Mouse (Mus musculus): ENCODE measurements around the gene Ganab.
"Not testable (repeated sequence)": the region's sequence is repeated elsewhere in the genome, so short reads cannot be mapped to it uniquely, and the experiment has no call there.

Gene Ganab

DNA sequence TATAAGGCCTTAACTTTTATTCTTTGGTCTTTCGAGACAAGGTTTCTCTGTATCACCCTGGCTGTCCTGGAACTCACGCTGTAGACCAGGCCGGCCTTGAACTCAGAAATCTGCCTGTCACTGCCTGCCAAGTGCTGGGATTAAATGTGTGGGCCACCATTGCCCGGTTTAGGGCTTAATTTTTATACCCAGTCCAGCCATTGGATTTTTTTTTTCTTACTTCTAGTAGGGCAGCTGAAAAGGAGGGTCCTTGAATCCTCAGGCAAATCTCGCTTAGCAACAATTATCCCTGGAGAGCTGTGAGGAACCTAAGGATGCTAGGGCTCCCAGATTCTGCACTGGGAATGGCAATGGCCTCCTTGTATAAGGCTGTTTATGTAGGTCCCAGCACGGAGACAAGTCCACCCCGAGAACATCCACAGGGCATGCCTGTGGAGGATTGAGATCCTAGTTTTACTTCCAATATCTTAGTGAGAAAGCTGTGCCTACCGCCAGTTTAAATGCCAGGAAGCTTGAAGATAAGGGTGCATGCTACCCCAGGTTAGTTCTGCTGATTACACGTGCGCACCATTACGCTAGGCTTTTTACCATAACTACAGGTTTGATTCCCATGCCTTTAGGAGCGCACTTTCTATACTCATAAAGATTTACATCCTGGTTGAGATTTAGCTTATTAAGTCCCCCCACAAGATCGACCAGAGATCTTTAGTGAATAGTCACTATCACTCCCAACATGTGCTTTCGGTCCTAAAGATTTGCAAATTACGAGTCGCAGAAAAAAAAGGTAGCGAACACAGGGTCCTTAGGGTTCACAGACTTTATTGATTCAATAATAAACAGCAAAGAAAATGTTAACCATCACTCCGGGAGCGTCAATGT, 10.0 kb upstream of the Ganab start:
- in situ Hi-C loops (cut with MboI; ENCODE audit: low sequenced_read_pairs) = no loop called here

DNA sequence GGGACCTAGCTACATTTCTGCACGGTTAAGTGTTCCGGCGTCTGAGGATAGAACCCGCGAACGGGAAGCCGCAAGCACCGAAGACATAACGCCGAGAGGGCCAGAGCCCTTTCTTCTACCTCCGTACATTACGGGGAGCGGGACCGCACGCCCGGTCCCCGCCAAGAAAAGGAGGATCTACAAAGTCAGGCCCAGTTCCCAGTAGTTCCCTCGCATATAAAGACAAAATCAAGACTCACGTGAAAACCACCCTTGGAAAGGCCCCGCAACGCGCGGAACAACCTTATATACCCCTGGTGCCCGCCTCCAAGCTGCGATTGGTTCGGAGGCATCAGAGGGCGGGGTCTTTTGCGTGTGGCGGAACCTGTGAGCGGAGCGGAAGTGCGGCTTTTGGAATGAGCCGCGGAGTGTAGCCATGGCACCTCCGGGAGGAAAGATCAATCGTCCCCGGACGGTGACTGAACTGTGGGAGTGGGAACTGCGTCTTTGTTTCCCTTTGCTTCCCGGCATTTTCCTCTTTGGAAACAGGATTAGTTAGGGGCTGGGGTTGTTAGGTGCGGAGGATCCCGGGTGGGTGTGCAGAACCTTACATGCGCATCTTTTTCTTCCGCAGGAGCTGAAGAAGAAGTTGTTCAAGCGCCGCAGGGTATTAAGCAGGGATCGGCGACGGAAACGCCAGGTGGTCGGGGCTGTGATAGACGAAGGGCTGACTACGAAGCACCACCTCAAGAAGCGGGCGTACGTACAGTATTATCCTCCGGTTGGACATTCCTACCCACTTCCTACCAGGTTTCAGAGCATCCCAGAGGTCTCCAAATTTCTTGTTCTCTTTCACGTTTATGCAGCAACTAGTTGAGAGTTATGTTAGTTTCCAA, 9.1 kb upstream of the Ganab start, which contains the start of the genes 1810009A15Rik and Gm49416:
1810009A15Rik (plus strand) TSS at position 343 of the 875 bp plus-strand sequence.
Gm49416 (plus strand) TSS at position 416 of the 875 bp plus-strand sequence.
- in situ Hi-C loops (cut with MboI; ENCODE audit: low sequenced_read_pairs) = no loop called here

DNA sequence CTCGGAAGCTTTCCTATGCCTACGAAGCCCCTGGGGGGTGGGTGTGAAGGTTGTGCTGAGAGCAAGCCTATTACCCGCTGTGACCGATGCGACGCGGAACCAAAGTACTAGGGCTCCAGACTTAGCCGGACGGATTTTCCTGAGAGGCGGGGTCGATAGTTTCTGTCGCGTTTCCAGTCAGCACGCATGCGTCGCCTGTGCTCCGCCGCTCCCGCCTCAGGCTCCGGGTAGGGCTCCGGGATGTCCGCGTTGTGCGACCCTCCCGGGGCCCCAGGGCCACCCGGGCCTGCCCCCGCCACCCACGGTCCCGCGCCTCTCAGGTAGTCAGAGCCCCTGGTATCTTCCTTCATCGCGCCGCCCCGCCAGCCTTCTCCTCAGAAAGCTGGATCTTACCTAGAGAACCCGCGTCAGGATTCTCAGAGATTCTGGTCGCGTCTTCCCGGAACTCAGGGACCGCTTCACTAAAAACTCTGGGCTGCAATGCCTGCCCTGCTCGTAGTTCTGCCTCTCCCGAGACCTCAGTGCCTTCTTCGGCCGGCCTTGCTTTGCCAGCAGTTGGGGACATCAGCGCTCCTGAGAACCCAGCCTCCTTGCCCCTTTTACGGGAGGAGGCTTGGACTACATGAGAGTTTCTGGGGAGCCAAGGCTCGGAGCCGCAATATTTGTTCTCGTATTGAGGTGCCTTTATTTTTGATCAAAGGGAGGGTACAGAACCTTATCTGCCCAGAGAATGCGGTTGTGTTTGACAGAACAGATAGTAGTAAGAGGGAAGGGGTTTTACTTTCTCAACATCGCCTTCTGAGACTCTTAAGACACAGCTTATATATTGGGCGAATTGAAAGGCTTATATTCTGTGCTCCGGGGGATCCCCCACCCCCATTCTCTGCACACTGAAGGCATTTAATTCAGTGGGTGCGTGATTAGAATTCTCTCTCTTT, 4.8 kb upstream of the Ganab start, which contains the start of gene Ints5:
Ints5 (plus strand) TSS at position 177 of the 938 bp plus-strand sequence.
- in situ Hi-C loops (cut with MboI; ENCODE audit: low sequenced_read_pairs) = no loop called here

DNA sequence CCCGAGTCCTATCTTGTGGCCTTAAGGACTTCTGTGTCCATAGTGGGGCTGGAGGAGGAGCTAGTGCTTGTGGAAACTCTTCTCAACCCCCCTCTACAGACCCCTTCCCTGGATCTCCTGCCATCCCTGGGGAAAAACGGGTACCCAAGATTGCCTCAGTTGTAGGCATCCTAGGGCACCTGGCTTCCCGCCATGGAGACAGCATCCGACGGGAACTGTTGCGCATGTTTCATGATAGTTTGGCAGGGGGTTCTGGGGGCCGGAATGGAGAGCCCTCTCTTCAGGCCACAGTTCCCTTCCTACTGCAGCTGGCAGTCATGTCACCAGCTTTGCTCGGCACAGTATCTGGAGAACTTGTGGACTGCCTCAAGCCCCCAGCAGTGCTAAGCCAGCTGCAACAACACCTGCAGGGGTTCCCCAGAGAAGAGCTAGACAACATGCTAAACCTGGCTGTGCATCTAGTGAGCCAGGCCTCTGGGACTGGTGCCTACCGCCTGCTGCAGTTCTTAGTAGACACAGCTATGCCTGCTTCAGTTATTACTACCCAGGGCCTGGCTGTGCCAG, 2.4 kb upstream of the Ganab start:
- in situ Hi-C loops (cut with MboI; ENCODE audit: low sequenced_read_pairs) = no loop called here

DNA sequence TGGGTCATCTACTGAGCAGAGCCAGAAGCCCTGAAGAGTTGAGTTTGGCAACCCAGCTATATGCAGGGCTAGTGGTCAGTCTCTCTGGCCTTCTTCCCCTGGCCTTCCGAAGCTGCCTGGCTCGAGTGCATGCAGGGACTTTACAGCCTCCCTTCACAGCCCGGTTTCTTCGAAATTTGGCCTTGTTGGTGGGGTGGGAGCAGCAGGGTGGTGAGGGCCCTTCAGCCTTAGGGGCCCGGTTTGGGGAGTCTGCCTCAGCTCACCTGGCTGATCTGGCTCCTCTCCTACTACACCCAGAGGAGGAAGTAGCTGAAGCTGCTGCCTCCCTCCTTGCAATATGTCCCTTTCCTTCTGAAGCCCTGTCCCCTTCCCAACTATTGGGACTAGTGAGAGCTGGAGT, 1.6 kb upstream of the Ganab start:
- in situ Hi-C loops (cut with MboI; ENCODE audit: low sequenced_read_pairs) = not testable (repeated sequence)

DNA sequence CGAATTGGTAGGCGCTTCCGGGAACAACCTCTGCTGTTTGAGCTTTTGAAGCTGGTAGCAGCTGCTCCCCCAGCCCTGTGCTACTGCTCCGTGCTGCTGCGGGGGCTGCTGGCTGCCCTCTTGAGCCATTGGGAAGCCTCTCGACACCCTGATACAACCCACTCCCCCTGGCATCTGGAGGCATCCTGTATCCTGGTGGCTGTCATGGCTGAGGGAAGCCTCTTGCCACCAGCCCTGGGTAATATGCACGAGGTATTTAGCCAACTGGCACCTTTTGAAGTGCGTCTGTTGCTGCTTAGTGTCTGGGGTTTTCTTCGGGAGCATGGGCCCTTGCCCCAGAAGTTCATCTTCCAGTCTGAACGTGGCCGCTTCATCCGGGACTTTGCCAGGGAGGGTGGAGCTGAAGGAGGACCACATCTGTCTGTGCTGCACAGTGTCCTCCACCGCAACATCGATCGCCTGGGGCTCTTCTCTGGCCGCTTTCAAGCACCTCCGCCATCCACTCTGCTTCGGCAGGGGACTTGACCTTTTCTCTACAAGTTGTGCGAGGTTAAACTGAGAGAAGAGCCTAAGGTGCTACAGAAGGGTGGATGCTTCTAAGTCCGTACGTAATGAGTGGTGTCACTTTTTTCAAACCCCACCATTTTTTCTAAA, 533 bp upstream of the Ganab start:
- in situ Hi-C loops (cut with MboI; ENCODE audit: low sequenced_read_pairs) = not testable (repeated sequence)

DNA sequence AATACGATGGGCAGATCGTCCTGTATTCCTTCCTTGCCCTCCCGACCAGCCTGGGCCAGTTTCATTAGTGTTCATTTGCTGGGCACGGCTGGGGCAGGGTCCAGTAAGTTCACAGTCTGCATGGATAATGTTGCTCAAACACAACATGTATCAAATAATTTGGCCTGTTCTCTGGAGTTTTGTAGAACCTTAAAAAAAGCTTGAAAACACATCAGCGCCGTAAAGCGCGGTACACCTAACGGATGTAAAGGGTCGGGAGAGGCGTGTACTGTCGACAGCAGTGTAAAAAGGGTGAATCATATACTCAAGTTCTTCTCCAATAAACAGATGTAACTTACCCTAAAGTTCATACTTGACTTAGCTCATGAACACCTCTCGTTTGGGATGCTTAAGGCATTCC, 705 bp downstream of the Ganab start:
- in situ Hi-C loops (cut with MboI; ENCODE audit: low sequenced_read_pairs) = no loop called here

DNA sequence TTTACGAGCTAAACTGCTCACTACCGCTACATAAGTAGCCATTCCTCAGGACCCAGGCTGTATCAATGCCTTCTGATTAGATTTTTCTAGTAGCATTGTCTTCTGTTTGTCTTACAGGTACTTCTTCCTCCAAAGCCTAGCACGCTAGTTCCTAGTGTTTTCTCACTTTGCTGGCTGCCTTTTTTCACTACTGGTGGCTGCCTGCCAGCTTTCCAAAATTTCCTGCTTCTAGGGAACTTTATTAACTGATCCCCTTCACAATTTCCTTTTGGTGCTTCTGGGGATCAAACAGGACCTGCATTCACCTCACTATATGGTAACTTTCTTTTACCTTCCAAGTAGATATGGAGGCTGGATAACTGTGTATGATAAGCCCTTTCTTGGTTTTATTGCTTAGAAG, 1.2 kb downstream of the Ganab start:
- in situ Hi-C loops (cut with MboI; ENCODE audit: low sequenced_read_pairs) = no loop called here

DNA sequence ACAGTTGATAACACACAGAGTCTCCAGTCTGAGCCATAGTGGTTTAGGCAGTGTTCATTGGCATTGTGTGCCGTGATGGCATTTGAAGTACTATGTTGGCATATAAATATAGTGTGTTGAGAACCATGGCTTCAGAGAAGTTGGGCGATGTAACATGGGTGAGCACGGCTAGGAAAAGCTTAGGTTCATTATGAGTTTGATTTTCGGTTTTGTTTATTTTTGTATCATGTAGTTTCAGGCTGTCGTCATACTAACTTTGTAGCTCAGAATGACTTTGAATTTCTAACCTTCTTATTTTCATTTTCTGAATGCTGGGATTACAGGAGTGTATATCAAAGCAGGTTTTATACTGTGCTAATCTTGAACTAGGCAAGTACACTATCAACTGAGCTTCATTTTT, 5.5 kb downstream of the Ganab start:
- in situ Hi-C loops (cut with MboI; ENCODE audit: low sequenced_read_pairs) = no loop called here

DNA sequence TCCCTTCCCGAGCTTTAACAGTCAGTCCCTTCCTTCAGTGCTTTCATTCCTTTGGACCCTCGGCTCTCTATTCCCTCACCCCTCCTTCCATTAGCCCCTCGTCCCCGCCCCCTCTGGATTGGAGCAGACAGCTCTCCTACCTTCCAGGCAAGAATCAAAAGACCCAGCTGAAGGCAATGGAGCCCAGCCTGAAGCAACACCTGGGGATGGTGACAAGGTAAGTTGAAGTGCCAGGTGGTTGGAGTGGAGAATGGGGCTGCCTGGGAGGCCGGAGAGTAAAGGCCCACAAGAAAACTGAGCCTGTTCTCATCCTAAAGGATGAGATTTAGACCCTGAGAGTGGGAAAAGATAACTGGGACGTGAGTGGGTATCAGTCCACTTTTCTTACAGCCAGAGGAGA, 10.7 kb downstream of the Ganab start:
- in situ Hi-C loops (cut with MboI; ENCODE audit: low sequenced_read_pairs) = no loop called here

DNA sequence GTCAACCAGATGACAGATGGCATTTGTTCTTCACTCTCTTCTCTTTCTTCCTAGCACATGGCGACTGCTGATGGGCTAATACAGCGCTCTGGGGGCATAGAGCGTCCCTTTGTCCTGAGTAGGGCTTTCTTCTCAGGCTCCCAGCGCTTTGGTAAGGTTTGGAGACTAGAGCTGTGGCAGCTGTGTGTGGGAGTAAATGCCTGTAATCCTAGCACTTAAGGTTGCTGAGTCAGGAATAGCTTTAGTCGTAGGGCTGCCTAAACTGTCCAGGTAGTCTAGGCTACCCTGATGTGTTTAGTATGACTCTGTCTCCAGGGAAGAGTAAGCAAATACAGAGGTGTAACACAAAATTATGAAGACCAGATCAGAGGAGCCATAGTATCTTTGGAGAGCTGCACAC, 13.9 kb downstream of the Ganab start:
- in situ Hi-C loops (cut with MboI; ENCODE audit: low sequenced_read_pairs) = no loop called here

DNA sequence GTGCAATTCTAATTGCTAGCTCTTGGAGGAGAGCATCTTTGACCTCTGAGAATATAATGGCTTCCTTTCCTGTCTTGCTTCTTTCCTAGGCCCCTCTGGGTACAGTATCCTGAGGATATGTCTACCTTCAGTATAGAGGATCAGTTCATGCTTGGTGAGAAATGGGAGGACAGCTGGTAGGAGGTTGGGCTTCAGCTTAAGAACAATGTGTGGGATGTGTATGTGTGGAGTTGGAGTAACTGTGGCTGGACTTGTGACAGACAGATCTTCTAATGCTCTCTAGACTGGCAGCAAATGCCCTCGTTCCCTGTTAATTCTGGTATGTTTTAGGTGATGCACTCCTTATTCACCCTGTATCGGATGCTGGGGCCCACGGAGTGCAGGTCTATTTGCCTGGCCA, 16.3 kb downstream of the Ganab start:
- in situ Hi-C loops (cut with MboI; ENCODE audit: low sequenced_read_pairs) = no loop called here

DNA sequence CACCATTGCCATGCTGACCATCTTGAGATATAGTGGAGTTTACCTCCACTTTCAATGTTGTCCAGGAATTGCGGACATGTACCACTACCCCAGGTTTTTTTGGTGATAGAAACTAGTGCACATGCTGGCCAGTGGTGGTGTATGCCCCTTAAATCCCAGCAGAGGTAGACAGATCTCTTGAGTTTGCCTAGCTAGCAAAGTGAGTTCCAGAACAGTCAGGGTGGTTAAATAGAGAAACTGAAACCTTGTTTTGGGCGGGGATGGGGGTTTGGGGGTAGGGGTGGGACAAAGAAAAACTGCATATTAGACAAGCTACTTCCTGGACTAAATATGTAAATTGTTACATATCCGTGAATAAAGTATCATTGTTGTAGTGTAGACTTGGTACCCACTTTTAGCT, 21.1 kb downstream of the Ganab start:
- in situ Hi-C loops (cut with MboI; ENCODE audit: low sequenced_read_pairs) = no loop called here

DNA sequence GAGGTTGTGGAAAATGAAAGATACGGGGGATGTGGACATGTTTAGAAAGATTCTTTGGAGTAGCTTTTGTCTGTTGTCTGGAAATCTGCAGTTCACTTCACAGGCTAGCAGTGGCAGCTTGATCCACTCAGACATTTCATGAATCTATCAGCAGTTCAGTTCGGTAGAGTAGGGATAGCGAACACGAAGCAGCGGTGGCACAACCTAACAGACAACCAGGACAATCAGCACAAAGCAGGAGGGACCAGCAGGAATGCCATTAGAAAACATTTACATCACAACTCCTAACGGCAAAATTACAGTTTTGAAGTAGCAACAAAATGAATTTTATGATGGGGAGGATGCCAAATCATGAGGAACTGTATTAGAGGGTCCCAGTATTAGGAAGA, 21.8 kb downstream of the Ganab start:
- in situ Hi-C loops (cut with MboI; ENCODE audit: low sequenced_read_pairs) = no loop called here

DNA sequence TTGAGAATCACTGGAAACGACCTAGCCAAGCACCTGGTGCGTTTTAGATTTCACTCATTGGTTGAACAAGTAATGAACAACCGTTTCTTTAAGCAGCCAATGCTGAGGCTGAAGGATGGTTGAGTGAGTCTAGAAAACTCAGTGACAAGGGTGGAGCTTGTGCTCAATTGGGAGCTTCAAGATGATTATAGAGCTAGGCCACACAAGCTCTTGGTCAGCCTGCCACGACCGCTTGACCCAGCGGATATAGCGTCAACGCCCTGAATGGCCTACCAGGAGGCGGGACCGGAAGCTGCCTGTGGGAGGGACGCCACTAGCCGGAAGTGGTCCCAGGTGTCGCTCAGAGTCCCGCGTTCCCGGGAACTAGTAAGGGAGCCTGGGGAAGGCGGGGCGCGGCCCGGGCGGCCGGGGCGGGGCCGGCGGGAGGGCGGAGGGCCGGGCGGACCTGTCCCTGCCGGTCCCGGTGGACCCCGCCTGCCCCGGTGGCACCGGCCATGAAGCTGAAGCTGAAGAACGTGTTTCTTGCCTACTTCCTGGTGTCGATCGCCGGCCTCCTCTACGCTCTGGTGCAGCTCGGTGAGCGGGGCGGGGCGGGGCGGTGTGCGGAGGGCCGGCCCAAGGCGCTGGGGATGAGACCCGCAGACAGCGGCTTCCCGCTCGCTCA, 22.3 kb downstream of the Ganab start, which contains the start of gene B3gat3:
B3gat3 (plus strand) TSS at position 302 of the 664 bp plus-strand sequence.
- in situ Hi-C loops (cut with MboI; ENCODE audit: low sequenced_read_pairs) = no loop called here

DNA sequence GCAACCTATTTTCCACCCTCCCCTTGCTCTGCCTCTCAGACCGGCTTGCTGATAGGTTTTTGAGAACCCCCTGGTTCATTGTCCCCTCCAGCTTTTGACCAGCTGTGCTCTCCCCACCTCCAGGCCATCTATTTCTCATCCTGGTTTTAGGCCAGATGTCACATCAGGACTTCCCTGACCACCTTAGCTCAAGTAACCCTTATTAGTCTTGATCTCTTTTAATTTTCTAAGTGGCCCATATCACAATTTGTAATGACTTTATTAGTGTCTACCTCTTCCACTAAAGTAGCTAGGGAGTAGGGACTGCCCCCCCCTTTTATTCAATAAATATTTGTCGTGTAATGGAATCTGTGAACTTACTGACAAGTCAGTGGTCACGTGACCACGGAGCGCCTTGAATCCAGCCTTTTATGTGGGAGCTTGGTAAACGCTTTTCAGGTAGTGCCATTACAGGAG, 23.0 kb downstream of the Ganab start:
- in situ Hi-C loops (cut with MboI; ENCODE audit: low sequenced_read_pairs) = no loop called here

DNA sequence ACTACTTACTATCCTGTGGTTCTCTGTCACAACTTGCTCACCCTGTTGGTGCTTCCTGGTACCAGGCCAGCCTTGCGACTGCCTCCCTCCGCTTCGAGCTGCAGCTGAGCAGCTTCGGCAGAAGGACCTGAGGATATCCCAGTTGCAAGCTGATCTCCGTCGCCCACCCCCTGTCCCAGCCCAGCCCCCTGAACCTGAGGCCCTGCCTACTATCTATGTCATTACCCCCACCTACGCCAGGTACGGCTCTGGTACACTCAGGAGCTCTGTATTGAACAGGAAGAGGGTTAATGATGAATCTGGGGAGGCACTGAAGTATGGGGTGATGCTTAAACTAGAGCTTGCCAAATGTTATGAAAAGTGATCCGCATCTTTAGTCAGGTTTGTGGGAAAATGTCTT, 23.9 kb downstream of the Ganab start:
- in situ Hi-C loops (cut with MboI; ENCODE audit: low sequenced_read_pairs) = no loop called here

DNA sequence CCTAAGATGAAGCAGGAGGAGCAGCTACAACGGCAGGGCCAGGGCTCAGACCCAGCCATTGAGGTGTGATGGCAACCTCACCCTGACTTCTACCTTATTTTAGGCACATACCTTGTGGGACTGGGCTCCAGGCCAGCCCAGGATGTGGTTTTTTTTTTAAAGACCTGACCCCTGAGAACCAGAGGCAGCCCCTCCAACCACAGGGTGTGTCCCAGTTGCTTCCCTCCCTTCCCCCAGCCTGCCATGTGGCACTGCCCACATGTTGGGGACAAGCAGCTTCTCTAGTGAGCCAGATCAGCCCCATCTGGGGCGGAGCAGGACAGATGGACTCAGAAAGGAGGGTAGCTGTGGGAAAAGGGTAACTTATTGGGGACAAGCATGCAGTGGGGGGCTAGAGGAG, 28.9 kb downstream of the Ganab start:
- in situ Hi-C loops (cut with MboI; ENCODE audit: low sequenced_read_pairs) = no loop called here

DNA sequence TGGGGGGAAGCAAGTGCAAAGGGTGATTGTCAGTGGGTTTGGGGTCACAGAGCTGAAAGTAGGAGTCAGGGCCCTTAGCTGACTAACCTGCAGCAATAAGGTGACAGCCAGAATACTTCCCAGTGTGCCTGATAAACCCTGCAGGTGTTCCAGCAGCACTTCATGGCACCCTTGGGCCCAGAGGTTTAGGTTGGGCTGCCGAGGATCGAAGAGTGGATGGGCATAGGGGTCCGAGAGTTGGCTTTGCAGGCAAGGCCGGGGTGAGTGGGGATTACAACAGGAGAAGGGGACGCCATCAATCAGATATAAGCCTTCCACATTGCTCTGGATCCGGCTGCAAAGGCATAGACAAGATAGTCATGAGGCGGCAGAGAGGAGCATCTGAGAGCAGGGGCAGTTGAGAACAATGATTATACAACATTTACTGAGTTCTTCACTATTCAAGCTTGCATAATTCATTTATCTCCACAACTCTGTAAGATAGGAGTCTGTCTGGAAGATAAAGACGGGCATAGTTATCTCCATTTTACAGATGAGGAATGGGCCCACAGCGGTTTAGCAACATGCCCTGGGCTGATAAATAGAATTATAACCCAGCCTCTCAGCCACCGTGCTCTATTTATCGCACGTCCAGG, 30.1 kb downstream of the Ganab start:
- in situ Hi-C loops (cut with MboI; ENCODE audit: low sequenced_read_pairs) = no loop called here
